Mouse (Mus musculus): ENCODE results near the gene Nav2. TPM values are rescaled to one million over a fixed set of nuclear protein-coding genes. Genes with fewer than 3 reads are reported as not detected.
A peak's percentile ranks its signal among the peaks of the same experiment; 100 is the strongest.

Nav2 gene
- polyA plus RNA-seq, 1 experiment from 2014 or later: 36.1 TPM

DNA sequence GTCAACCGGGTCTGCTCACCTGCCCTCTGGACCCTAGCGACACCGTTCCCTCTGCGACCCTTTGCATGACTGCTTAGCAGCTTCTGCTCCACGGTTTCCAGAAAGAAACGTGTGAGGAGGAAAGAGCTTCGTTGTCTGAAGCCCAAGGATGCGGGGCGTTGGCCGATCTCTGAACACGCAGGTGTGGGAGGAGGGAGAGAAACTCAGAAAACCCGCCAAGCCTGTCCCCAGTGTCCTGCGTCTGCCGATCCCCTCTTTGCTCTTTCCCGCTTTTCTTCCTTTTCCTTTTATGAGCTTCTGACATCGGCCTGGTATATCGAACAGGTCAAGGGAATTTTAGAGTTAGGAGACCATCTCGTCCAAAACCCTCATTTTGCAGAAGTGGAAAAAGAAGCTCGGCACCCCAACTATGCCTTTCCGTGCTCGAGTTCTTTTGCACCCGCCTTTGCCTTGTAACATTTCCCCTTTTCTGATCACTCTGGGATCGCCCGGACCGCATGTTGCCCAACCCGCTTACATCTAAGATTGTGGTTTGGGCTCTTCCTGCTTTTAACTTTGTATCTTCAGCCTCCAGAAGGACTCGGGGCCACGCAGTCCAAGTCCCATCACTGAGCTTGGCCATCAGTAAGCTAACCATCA lies 26.4 kb upstream of the Nav2 start:
- Histone ChIP-seq H3K9me3 (ENCODE audit: control insufficient read depth, low read length) (no peaks in the 10 kb centered on the region), H3K36me3 (ENCODE audit: control insufficient read depth, insufficient read depth, low read length) (no peaks in the 10 kb centered on the region), H3K9ac (ENCODE audit: low read depth, low read length) (peak overlapping the region; percentile 40; the same call in 1 of the 2 replicates), H3K4me1 (replicated peaks; ENCODE audit: control insufficient read depth, insufficient read depth, low read length) (no peaks in the 10 kb centered on the region; the same call in 1 of the 2 replicates), H3K27me3 (ENCODE audit: control insufficient read depth, insufficient read depth, low read length) (peaks cover 10% of the 10 kb centered on the region), H3K4me3 (ENCODE audit: low read depth, low read length) (peak overlapping the region; percentile 80), H3K4me2 (replicated peaks; ENCODE audit: low read depth, low read length) (peak overlapping the region; percentile 96), H3K27ac (ENCODE audit: low read depth, low read length) (no peak overlapping the region)
- peak; percentile 48 for DNase-seq (ENCODE audit: low spot score)
- ATAC-seq (ENCODE audit: low FRiP score): no peak
- under 1% methylated on average over 28 of the region's 28 CpGs for WGBS

DNA sequence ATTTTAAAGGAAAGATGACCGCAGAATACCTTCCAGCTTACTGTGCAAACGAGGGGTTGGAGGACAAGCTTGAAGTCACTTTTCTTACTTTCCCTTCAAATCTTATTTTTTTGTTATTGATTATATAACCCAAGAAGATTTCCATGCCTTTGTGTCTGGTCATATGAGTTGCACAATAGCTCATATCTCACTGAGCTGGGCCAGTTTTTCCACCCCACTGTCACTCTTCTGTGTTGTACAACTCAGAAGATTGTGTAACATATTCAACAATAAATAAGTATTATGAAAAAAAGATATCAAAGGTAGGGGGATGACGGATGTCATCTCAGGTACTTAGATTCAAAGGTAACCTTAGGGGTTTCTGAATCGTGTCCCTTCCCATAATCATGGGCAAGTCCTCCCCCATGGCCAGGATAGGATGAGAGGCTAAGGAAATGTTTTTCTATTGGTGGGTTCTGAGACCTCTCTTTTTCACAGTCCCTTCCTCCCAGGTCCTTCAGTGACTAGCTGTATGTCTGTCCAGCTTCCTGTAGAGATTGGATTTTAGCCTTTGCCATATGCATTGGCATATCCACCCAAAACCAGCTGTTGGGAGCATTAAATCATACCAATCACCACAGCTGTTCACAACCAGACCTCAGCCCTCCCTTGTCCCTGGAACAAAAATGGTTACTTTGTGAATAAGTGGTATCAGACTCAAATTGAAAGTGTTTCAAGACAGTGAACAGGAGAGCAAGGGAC lies 24.8 kb upstream of the Nav2 start:
- H3K27me3 ChIP-seq (ENCODE audit: control insufficient read depth, insufficient read depth, low read length): peaks cover 10% of the 10 kb centered on the region
- WGBS: 90% methylated on average over 4 of the region's 4 CpGs

DNA sequence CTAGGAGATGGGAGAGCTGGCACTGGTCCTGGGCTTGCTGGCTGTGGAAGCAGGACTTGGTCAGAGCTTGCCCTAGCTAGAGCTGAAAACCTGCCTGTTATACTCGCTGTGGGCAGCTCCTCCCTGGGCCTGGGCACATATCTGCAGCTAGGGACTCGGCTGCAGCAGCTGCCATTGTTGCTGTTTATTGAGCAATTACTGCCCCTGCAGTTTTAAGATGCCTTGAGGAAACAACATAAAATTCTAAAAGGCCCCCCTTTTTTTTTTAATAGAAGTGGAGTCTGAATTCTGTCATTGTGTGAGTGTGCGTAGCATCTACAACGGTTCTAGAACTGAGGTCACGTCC lies 24.3 kb upstream of the Nav2 start:
- no peaks in the 10 kb centered on the region for H3K36me3 ChIP-seq (ENCODE audit: control insufficient read depth, insufficient read depth, low read length)
- no peak overlapping the region for H3K27ac ChIP-seq (ENCODE audit: low read depth, low read length)
- 78% methylated on average over 5 of the region's 5 CpGs for WGBS
- no peaks in the 10 kb centered on the region; the same call in none of the 2 replicates for H3K4me1 ChIP-seq (replicated peaks; ENCODE audit: control insufficient read depth, insufficient read depth, low read length)
- no peak overlapping the region for H3K4me3 ChIP-seq (ENCODE audit: low read depth, low read length)
- H3K9me3 ChIP-seq (ENCODE audit: control insufficient read depth, low read length): no peaks in the 10 kb centered on the region
- ATAC-seq (ENCODE audit: low FRiP score) (no peak), DNase-seq (ENCODE audit: low spot score) (no peak)
- no peak overlapping the region for H3K4me2 ChIP-seq (replicated peaks; ENCODE audit: low read depth, low read length)
- no peak overlapping the region for H3K9ac ChIP-seq (ENCODE audit: low read depth, low read length)
- H3K27me3 ChIP-seq (ENCODE audit: control insufficient read depth, insufficient read depth, low read length): peaks cover 10% of the 10 kb centered on the region

More for the DNA sequence above, 24.8 kb upstream of the Nav2 start:
- no peak overlapping the region for H3K9ac ChIP-seq (ENCODE audit: low read depth, low read length)
- H3K9me3 ChIP-seq (ENCODE audit: control insufficient read depth, low read length): no peaks in the 10 kb centered on the region
- no peak overlapping the region for H3K4me2 ChIP-seq (replicated peaks; ENCODE audit: low read depth, low read length)
- H3K27ac ChIP-seq (ENCODE audit: low read depth, low read length): no peak overlapping the region
- no peak for ATAC-seq (ENCODE audit: low FRiP score)
- H3K4me1 ChIP-seq (replicated peaks; ENCODE audit: control insufficient read depth, insufficient read depth, low read length): no peaks in the 10 kb centered on the region; the same call in none of the 2 replicates
- no peaks in the 10 kb centered on the region for H3K36me3 ChIP-seq (ENCODE audit: control insufficient read depth, insufficient read depth, low read length)
- DNase-seq (ENCODE audit: low spot score): no peak
- H3K4me3 ChIP-seq (ENCODE audit: low read depth, low read length): no peak overlapping the region

DNA sequence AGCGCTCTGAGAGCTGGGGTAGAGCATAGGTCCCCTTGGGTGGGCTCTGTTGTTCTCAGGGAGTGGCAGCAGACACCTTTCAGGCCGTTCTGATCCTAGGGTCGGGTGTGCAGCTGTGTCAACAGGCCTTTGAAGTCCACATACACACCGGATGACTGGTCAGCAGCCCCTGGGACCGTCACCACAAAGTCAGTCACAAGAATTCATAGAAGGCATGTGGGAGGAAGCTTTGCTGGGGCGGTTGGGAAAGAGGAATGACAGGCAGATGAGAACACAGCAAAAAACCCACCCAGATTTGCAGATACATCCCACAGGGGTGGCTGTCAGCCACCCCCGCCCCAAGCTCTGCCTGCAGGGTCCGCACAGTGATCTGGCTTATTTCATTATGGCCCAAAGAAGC lies 20.5 kb upstream of the Nav2 start:
- H3K27ac ChIP-seq (ENCODE audit: low read depth, low read length): no peak overlapping the region
- no peak for ATAC-seq (ENCODE audit: low FRiP score)
- H3K4me2 ChIP-seq (replicated peaks; ENCODE audit: low read depth, low read length): no peak overlapping the region
- H3K4me1 ChIP-seq (replicated peaks; ENCODE audit: control insufficient read depth, insufficient read depth, low read length): peaks cover 11% of the 10 kb centered on the region
- 46% methylated on average over 8 of the region's 8 CpGs for WGBS
- H3K4me3 ChIP-seq (ENCODE audit: low read depth, low read length): no peak overlapping the region
- no peak for DNase-seq (ENCODE audit: low spot score)
- H3K9me3 ChIP-seq (ENCODE audit: control insufficient read depth, low read length): no peaks in the 10 kb centered on the region
- H3K27me3 ChIP-seq (ENCODE audit: control insufficient read depth, insufficient read depth, low read length): peaks cover 4% of the 10 kb centered on the region
- no peaks in the 10 kb centered on the region for H3K36me3 ChIP-seq (ENCODE audit: control insufficient read depth, insufficient read depth, low read length)
- H3K9ac ChIP-seq (ENCODE audit: low read depth, low read length): no peak overlapping the region

DNA sequence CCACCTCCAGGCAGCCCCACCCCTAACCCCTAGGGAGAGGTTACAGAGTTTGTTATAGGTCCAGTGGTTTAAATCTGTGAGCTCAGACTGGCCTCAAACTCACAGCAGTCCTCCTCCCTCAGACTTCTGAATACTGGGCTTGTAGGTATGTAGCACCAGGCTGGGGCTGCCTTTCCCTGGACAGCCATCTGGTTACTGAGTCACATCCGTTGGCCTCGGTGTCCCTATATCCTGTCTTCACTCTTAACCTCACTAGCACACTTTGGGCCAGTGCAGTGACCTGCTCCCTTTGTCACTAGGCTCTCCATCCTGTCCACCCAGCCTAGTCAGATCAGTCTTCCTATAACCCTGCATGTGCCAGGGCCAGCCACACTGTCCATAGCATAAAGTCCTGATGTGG lies 19.8 kb upstream of the Nav2 start:
- H3K36me3 ChIP-seq (ENCODE audit: control insufficient read depth, insufficient read depth, low read length): no peaks in the 10 kb centered on the region
- ATAC-seq (ENCODE audit: low FRiP score): no peak
- no peak overlapping the region for H3K4me3 ChIP-seq (ENCODE audit: low read depth, low read length)
- H3K27ac ChIP-seq (ENCODE audit: low read depth, low read length): no peak overlapping the region
- H3K9ac ChIP-seq (ENCODE audit: low read depth, low read length): no peak overlapping the region
- peaks cover 2% of the 10 kb centered on the region for H3K27me3 ChIP-seq (ENCODE audit: control insufficient read depth, insufficient read depth, low read length)
- DNase-seq (ENCODE audit: low spot score): no peak
- WGBS: 66% methylated on average over 2 of the region's 2 CpGs
- no peaks in the 10 kb centered on the region for H3K9me3 ChIP-seq (ENCODE audit: control insufficient read depth, low read length)
- H3K4me2 ChIP-seq (replicated peaks; ENCODE audit: low read depth, low read length): no peak overlapping the region
- peaks cover 11% of the 10 kb centered on the region for H3K4me1 ChIP-seq (replicated peaks; ENCODE audit: control insufficient read depth, insufficient read depth, low read length)

DNA sequence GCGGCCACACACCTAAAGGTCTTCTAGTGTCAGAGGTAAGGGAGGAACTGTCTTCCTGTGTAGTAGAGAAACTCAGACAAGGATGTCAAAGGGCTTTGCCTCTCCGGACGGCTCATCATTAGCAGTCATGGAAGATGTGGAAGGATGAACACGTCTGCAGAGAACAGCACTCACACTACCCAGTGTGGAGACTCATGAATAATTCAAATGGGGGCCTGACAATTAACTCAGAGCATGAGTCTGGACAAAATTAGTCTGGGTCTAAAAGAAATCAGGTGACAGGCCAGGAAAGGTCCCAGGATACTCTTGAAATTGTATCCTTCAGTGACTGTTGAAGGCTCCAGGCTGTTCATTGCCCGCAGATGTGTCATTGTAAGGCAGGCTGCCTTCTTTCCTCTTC lies 17.5 kb upstream of the Nav2 start:
- Histone ChIP-seq H3K4me3 (ENCODE audit: low read depth, low read length) (no peak overlapping the region), H3K4me2 (replicated peaks; ENCODE audit: low read depth, low read length) (no peak overlapping the region), H3K27me3 (ENCODE audit: control insufficient read depth, insufficient read depth, low read length) (peaks cover 3% of the 10 kb centered on the region), H3K4me1 (replicated peaks; ENCODE audit: control insufficient read depth, insufficient read depth, low read length) (peaks cover 11% of the 10 kb centered on the region), H3K27ac (ENCODE audit: low read depth, low read length) (peak overlapping the region; percentile 7; the same call in 1 of the 2 replicates), H3K9me3 (ENCODE audit: control insufficient read depth, low read length) (no peaks in the 10 kb centered on the region), H3K36me3 (ENCODE audit: control insufficient read depth, insufficient read depth, low read length) (no peaks in the 10 kb centered on the region), H3K9ac (ENCODE audit: low read depth, low read length) (no peak overlapping the region)
- WGBS: 35% methylated on average over 5 of the region's 5 CpGs
- no peak for DNase-seq (ENCODE audit: low spot score)
- ATAC-seq (ENCODE audit: low FRiP score): peak; percentile 79

DNA sequence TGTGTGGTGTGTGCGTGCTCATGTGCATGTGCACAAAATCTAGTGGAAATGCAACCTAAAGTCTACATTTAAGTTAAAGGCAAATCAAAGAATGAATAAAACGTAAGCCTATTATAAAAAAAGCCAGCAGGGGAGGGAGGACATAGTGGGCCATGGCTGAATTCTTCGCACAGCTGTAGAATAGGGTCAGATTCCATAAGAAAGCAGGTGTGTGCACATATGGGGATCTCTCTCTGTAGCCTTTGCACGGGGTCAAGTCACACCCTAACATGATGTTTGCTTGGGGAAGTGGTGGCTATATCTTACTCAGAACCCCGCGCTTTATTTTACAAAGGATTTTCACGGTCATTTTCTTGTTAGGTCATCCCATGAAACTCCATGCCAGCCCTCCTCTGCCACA lies 15.4 kb upstream of the Nav2 start:
- no peaks in the 10 kb centered on the region for H3K9me3 ChIP-seq (ENCODE audit: control insufficient read depth, low read length)
- no peak overlapping the region for H3K27ac ChIP-seq (ENCODE audit: low read depth, low read length)
- no peak overlapping the region for H3K4me2 ChIP-seq (replicated peaks; ENCODE audit: low read depth, low read length)
- H3K36me3 ChIP-seq (ENCODE audit: control insufficient read depth, insufficient read depth, low read length): no peaks in the 10 kb centered on the region
- H3K27me3 ChIP-seq (ENCODE audit: control insufficient read depth, insufficient read depth, low read length): peaks cover 3% of the 10 kb centered on the region; the same call in 1 of the 2 replicates
- no peak overlapping the region for H3K9ac ChIP-seq (ENCODE audit: low read depth, low read length)
- ATAC-seq (ENCODE audit: low FRiP score): no peak
- H3K4me3 ChIP-seq (ENCODE audit: low read depth, low read length): no peak overlapping the region
- DNase-seq (ENCODE audit: low spot score): no peak
- H3K4me1 ChIP-seq (replicated peaks; ENCODE audit: control insufficient read depth, insufficient read depth, low read length): peaks cover 20% of the 10 kb centered on the region
- WGBS: 79% methylated on average over 7 of the region's 7 CpGs

DNA sequence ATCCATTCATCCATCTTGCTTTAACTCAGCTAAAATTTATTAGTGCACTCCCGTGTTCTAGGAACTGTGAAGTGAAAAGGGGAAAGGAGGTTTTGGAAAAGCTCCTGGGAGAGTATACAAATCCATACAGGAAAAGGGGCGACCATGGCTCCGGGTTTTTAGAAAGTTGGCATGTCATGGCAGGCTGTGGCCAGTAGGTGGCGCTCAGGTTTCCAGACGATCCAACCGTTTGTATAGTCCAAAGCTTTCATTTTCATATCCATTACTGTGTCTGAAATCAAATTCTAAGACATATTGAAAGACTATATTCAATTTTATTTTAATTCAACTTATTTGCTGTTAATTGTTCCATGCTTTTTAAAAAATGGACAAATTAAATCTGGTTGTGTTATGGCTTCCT lies 14.4 kb upstream of the Nav2 start:
- no peaks in the 10 kb centered on the region for H3K36me3 ChIP-seq (ENCODE audit: control insufficient read depth, insufficient read depth, low read length)
- H3K4me3 ChIP-seq (ENCODE audit: low read depth, low read length): no peak overlapping the region
- H3K9ac ChIP-seq (ENCODE audit: low read depth, low read length): no peak overlapping the region
- peaks cover 21% of the 10 kb centered on the region for H3K4me1 ChIP-seq (replicated peaks; ENCODE audit: control insufficient read depth, insufficient read depth, low read length)
- H3K9me3 ChIP-seq (ENCODE audit: control insufficient read depth, low read length): no peaks in the 10 kb centered on the region
- peak; percentile 88 for DNase-seq (ENCODE audit: low spot score)
- no peak overlapping the region for H3K4me2 ChIP-seq (replicated peaks; ENCODE audit: low read depth, low read length)
- WGBS: 2% methylated on average over 6 of the region's 6 CpGs
- ATAC-seq (ENCODE audit: low FRiP score): no peak
- H3K27me3 ChIP-seq (ENCODE audit: control insufficient read depth, insufficient read depth, low read length): peaks cover 3% of the 10 kb centered on the region; the same call in 1 of the 2 replicates
- no peak overlapping the region for H3K27ac ChIP-seq (ENCODE audit: low read depth, low read length)

DNA sequence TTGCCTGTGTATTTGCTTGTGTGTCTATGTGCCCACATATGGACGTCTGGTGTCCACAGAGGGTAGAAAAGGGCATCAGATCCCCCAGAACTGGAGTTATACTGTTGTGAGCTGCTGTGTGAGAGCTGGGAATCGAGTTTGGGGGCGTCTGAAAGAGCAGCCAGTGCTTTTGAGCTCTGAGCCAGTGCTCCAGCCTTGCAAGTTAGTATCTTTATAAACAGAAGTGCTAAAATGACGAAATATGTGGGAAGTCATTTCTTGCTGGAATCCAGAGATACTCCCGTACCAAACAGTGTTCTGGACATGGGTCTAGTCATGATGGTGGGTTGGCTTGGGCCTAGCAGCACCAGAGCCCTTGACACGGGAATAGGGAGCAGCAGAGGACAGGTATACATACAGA lies 13.8 kb upstream of the Nav2 start:
- Histone ChIP-seq H3K27ac (ENCODE audit: low read depth, low read length) (no peak overlapping the region), H3K4me2 (replicated peaks; ENCODE audit: low read depth, low read length) (no peak overlapping the region), H3K27me3 (ENCODE audit: control insufficient read depth, insufficient read depth, low read length) (peaks cover 3% of the 10 kb centered on the region; the same call in 1 of the 2 replicates), H3K9ac (ENCODE audit: low read depth, low read length) (no peak overlapping the region), H3K36me3 (ENCODE audit: control insufficient read depth, insufficient read depth, low read length) (no peaks in the 10 kb centered on the region), H3K4me3 (ENCODE audit: low read depth, low read length) (no peak overlapping the region), H3K9me3 (ENCODE audit: control insufficient read depth, low read length) (no peaks in the 10 kb centered on the region), H3K4me1 (replicated peaks; ENCODE audit: control insufficient read depth, insufficient read depth, low read length) (peaks cover 21% of the 10 kb centered on the region)
- no peak for ATAC-seq (ENCODE audit: low FRiP score)
- WGBS: 76% methylated on average over 6 of the region's 6 CpGs
- no peak for DNase-seq (ENCODE audit: low spot score)

Data from hindbrain, embryonic 11.5 days (tissue).